Mouse (Mus musculus) ES-E14 (cell line): Measurements from ENCODE around the gene Pde6h. TPM values are rescaled to one million over a fixed set of nuclear protein-coding genes. Genes with fewer than 3 reads are reported as not detected.

ENCODE experiments used
- DNase-seq: peaks from one replicate; pipeline ENCODE4 v3.0.0-alpha.2; 2013; ENCODE audit warnings: low read depth, low spot score
- H3K27ac ChIP-seq: 2 replicates; pipeline ENCODE4 v1.5.1; 2012; ENCODE audit warnings: low read depth, mild to moderate bottlenecking, low read length, moderate library complexity, mixed read lengths; ENCODE audit not compliant: poor library complexity, insufficient read depth, severe bottlenecking
- H3K36me3 ChIP-seq: 2 replicates; pipeline ENCODE4 v1.6.1; 2012; ENCODE audit warnings: mild to moderate bottlenecking, low read length, moderate library complexity, mixed read lengths; ENCODE audit not compliant: control insufficient read depth, poor library complexity, insufficient read depth, severe bottlenecking
- H3K4me1 ChIP-seq, 2 experiments: fragments of 150-350 bp in 1 of 2; sonication (generic) in 1 of 2; 2 replicates each; pipeline ENCODE4 v1.6.1; 2012; ENCODE audit warnings: low read length in 2 of 2, mild to moderate bottlenecking in 1 of 2, mixed read lengths in 1 of 2; ENCODE audit not compliant: control insufficient read depth in 2 of 2, insufficient read depth in 2 of 2, poor library complexity in 1 of 2
- H3K4me3 ChIP-seq, 2 experiments: fragments of 150-350 bp in 1 of 2; sonication (generic) in 1 of 2; 2 replicates each; pipeline ENCODE4 v1.5.1; 2012; ENCODE audit warnings: low read length in 2 of 2, low read depth in 1 of 2, mild to moderate bottlenecking in 1 of 2, mixed read lengths in 1 of 2; ENCODE audit not compliant: insufficient read depth in 1 of 2, poor library complexity in 1 of 2, severe bottlenecking in 1 of 2
- H3K9ac ChIP-seq: 2 replicates; pipeline ENCODE4 v1.6.1; 2012; ENCODE audit warnings: low read depth, mild to moderate bottlenecking, low read length, mixed read lengths; ENCODE audit not compliant: poor library complexity, insufficient read depth, severe bottlenecking
- H3K9me3 ChIP-seq: fragments of 150-350 bp; sonication (generic); 2 replicates; pipeline ENCODE4 v1.6.1; 2012; ENCODE audit warnings: low read depth, mild to moderate bottlenecking, low read length; ENCODE audit not compliant: control insufficient read depth, insufficient read depth
- CHD2 ChIP-seq: IDR thresholded peaks from 2 replicates; pipeline ENCODE4 v1.6.1; 2014; ENCODE audit warnings: mild to moderate bottlenecking, low read depth, low read length, inconsistent platforms
- HCFC1 ChIP-seq: IDR thresholded peaks from 2 replicates; pipeline ENCODE4 v1.6.1; 2012; ENCODE audit warnings: low read length, inconsistent platforms, borderline replicate concordance; ENCODE audit not compliant: insufficient read depth
- MAFK ChIP-seq: IDR thresholded peaks from 2 replicates; pipeline ENCODE4 v1.6.1; 2014; ENCODE audit warnings: mild to moderate bottlenecking, low read depth, low read length, inconsistent platforms; ENCODE audit not compliant: insufficient read depth
- ZC3H11A ChIP-seq: IDR thresholded peaks from 2 replicates; pipeline ENCODE4 v1.6.1; 2012; ENCODE audit warnings: low read depth, mild to moderate bottlenecking, inconsistent platforms, low read length, borderline replicate concordance
- ZNF384 ChIP-seq: IDR thresholded peaks from 2 replicates; pipeline ENCODE4 v1.6.1; 2012; ENCODE audit warnings: low read depth, low read length, inconsistent platforms
- in situ Hi-C, 2 experiments: fragments of 600-800 bp; cut with MboI; formaldehyde crosslinking; loops; one replicate each; pipeline ENCODE4 v1.15.1; 2025; ENCODE audit warnings: low sequenced_read_pairs in 2 of 2, inconsistent platforms in 1 of 2; ENCODE audit not compliant: unreplicated experiment in 2 of 2
- total RNA-seq: library from RNA; depleted of rRNA; stranded (reverse); fragments of 300-350 nt; gene quantifications from 2 replicates; pipeline ENCODE4 v1.2.3, GENCODE M21; 2012

Pde6h gene
- total RNA-seq, 1 experiment = 0.45 TPM

- H3K9ac ChIP-seq = no peak overlapping the region
- H3K36me3 ChIP-seq = no peaks in the 10 kb centered on the region
- no peak overlapping the region for H3K27ac ChIP-seq
- H3K9me3 ChIP-seq = no peaks in the 10 kb centered on the region
- H3K4me3 ChIP-seq = no peak overlapping the region
- in situ Hi-C loops = no loop called here
- no peak for TF ChIP-seq HCFC1
- no peak for TF ChIP-seq MAFK
- TF ChIP-seq ZNF384 = no peak
- no peak for TF ChIP-seq CHD2
- no peak for TF ChIP-seq ZC3H11A
- no peak for DNase-seq
- H3K4me1 ChIP-seq = peaks cover 0 to 5% of the 10 kb centered on the region in 2 experiments; a peak in 1 of 4 replicates
These were observed 30.6 kb downstream of the Pde6h start for GRCm38 (mm10) chr6:136954192-136954591.

DNA sequence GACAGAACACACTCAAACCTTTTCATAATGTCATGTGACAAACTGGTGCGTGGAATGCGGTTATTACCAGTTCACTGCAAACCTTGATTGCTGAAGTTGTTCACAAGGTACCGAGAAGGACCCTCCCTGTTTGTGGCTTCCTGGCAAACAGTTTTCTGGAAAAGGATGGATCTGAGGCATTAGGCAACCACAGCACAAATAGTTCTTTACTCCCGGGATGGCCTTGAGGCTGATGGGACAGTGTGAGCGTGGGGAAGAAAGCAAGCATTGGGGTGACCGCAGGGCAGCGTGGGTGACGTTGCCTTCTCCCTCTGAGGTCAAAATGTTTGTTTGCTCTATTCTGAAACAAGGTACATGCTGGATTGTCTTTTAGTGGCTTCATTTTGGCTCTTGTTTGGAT is 31.1 kb downstream of the Pde6h start:
- no peak overlapping the region for H3K9ac ChIP-seq
- H3K36me3 ChIP-seq = no peaks in the 10 kb centered on the region
- no peaks in the 10 kb centered on the region for H3K9me3 ChIP-seq
- no peak for DNase-seq
- H3K4me1 ChIP-seq = peaks cover 0 to 5% of the 10 kb centered on the region in 2 experiments; a peak in 1 of 4 replicates
- in situ Hi-C loops = no loop called here
- H3K27ac ChIP-seq = no peak overlapping the region
- no peak for TF ChIP-seq MAFK
- no peak for TF ChIP-seq ZNF384
- TF ChIP-seq HCFC1 = no peak
- TF ChIP-seq ZC3H11A = no peak
- no peak for TF ChIP-seq CHD2
- H3K4me3 ChIP-seq = no peak overlapping the region

DNA sequence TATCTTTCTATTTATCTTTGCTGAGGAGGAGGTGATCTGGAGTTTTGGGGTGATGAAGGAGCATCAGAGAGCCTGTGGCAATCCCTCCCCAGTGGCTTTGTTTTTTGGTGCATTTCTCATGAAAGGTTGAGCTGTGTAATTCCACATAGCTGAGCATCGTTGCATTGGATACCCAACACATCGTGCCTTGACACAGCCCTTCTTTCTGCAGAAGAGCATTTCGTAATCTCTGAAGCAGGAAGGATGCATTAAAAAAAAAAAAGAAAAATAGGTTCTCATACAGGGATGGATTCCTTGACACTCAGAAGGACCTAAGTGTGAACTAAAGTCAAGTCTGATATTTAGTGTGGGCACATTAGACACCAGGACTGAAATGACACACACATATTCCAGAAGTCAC is 31.6 kb downstream of the Pde6h start:
- H3K4me1 ChIP-seq = peaks cover 0 to 5% of the 10 kb centered on the region in 2 experiments; a peak in 1 of 4 replicates
- TF ChIP-seq ZNF384 (no peak), MAFK (no peak), CHD2 (no peak), ZC3H11A (no peak), HCFC1 (no peak)

DNA sequence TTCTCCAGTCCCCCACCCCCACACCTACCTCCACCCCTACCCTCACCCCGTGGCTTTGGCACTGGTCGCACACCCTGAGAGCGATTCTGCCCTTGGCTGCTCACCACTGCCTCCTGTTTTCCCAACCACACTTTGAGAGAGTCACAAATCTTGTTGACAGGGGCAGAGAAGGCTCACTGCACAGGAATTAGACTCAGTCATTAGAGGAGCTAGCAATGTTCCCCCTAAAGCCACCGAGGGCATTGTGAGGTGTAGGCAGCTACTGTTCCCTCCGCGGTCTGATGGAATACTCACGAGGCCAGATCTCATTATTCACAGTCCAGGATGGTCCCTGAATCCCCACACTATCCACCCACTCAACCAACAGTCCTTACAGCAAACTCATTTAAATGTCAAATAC is 33.4 kb downstream of the Pde6h start:
- H3K36me3 ChIP-seq = no peaks in the 10 kb centered on the region
- no peak for DNase-seq
- in situ Hi-C loops = no loop called here

More for the DNA sequence above, 31.6 kb downstream of the Pde6h start:
- Histone ChIP-seq H3K9ac (no peak overlapping the region), H3K36me3 (no peaks in the 10 kb centered on the region), H3K9me3 (no peaks in the 10 kb centered on the region), H3K4me3 (no peak overlapping the region), H3K27ac (no peak overlapping the region)
- DNase-seq = no peak
- in situ Hi-C loops = no loop called here

DNA sequence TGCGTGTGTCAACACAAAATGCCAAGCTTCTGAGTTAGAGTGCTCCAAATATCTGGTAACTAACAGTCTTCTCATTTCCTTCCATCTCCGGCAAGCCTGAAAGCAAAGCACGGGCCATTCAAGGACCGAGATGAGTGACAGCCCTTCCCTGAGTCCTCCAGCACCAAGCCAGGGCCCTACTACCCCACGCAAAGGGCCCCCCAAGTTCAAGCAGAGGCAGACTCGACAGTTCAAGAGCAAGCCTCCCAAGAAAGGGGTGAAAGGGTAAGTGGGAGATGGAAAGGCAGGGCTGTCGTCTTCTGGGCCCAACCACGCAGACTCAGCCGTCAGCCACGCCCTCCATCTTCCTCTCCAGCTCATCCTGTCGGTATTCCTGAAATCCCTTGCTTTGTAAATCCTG is 35.5 kb downstream of the Pde6h start:
- peaks cover 0 to 5% of the 10 kb centered on the region in 2 experiments; a peak in 1 of 4 replicates for H3K4me1 ChIP-seq
- no peak overlapping the region for H3K27ac ChIP-seq
- H3K9ac ChIP-seq = no peak overlapping the region
- in situ Hi-C loops = no loop called here
- H3K4me3 ChIP-seq = no peak overlapping the region
- DNase-seq = no peak
- TF ChIP-seq CHD2 (no peak), MAFK (no peak), ZC3H11A (no peak), ZNF384 (no peak), HCFC1 (no peak)
- no peaks in the 10 kb centered on the region for H3K9me3 ChIP-seq
- H3K36me3 ChIP-seq = no peaks in the 10 kb centered on the region

More for the DNA sequence above, 33.4 kb downstream of the Pde6h start:
- TF ChIP-seq ZC3H11A (no peak), HCFC1 (no peak), CHD2 (no peak), MAFK (no peak), ZNF384 (no peak)
- Histone ChIP-seq H3K9me3 (no peaks in the 10 kb centered on the region), H3K9ac (no peak overlapping the region), H3K4me1 (peaks cover 0 to 5% of the 10 kb centered on the region in 2 experiments; a peak in 1 of 4 replicates), H3K27ac (no peak overlapping the region), H3K4me3 (no peak overlapping the region)
